Mouse (Mus musculus) hindbrain, embryonic 13.5 days (tissue): Measurements from ENCODE around the gene Madd. TPM values are rescaled to one million over a fixed set of nuclear protein-coding genes. Genes with fewer than 3 reads are reported as not detected.

Experiments used
- ATAC-seq: fragments of 200-750 bp; cut with Nextera tagmentation; 2 replicates; pipeline ENCODE4 v1.8.0; 2017; ENCODE audit warnings: moderate TSS enrichment; ENCODE audit not compliant: low FRiP score
- H3K27ac ChIP-seq: fragments of 300-500 bp; sonication (generic); 2 replicates; pipeline ENCODE4 v1.5.1; 2015; ENCODE audit warnings: inconsistent platforms, mild to moderate bottlenecking, moderate library complexity
- H3K27me3 ChIP-seq: fragments of 300-500 bp; sonication (generic); 2 replicates; pipeline ENCODE4 v1.6.1; 2015; ENCODE audit warnings: mild to moderate bottlenecking, inconsistent platforms
- H3K36me3 ChIP-seq: fragments of 300-500 bp; sonication (generic); 2 replicates; pipeline ENCODE4 v1.6.1; 2015; ENCODE audit warnings: mild to moderate bottlenecking, inconsistent platforms
- H3K4me1 ChIP-seq: fragments of 300-500 bp; sonication (generic); replicated peaks from 2 replicates; pipeline ENCODE4 v1.6.1; 2015; ENCODE audit warnings: inconsistent platforms
- H3K4me2 ChIP-seq: fragments of 300-500 bp; sonication (generic); 2 replicates; pipeline ENCODE4 v1.6.1; 2015; ENCODE audit warnings: inconsistent platforms, mild to moderate bottlenecking, moderate library complexity
- H3K4me3 ChIP-seq: fragments of 300-500 bp; sonication (generic); 2 replicates; pipeline ENCODE4 v1.5.1; 2015; ENCODE audit warnings: mild to moderate bottlenecking, inconsistent platforms
- H3K9ac ChIP-seq: fragments of 300-500 bp; sonication (generic); 2 replicates; pipeline ENCODE4 v1.6.1; 2015; ENCODE audit warnings: mild to moderate bottlenecking, inconsistent platforms
- H3K9me3 ChIP-seq: fragments of 300-500 bp; sonication (generic); 2 replicates; pipeline ENCODE4 v1.6.1; 2016; ENCODE audit warnings: inconsistent platforms
- WGBS: fragments of 180-500 bp; shearing (Covaris S2); methylation state at CpG from one replicate; pipeline ENCODE4 v1.1.7; 2015; 5-methylcytosine and 5-hydroxymethylcytosine counted together
- polyA plus RNA-seq: library from polyadenylated mRNA; unstranded; fragments of >200 nt; fragmentation: Nextera tagmentation; extraction: Ambion mirVana; gene quantifications from 2 replicates; pipeline ENCODE4 v1.2.1, GENCODE M21; 2015

Gene Madd
- polyA plus RNA-seq, 1 experiment from 2014 or later: 56.7 TPM

GRCm38 (mm10) chr2:91139311-91139710, 44.3 kb downstream of the Madd start:
- H3K9ac ChIP-seq: no peak overlapping the region
- no peaks in the 10 kb centered on the region for H3K27me3 ChIP-seq
- no peaks in the 10 kb centered on the region for H3K9me3 ChIP-seq
- no peak overlapping the region for H3K4me3 ChIP-seq
- no peak for ATAC-seq
- H3K27ac ChIP-seq: no peak overlapping the region
- H3K4me1 ChIP-seq: no peaks in the 10 kb centered on the region
- 76% methylated on average over 5 of the region's 5 CpGs for WGBS
- no peak overlapping the region for H3K4me2 ChIP-seq
- peaks cover 84% of the 10 kb centered on the region for H3K36me3 ChIP-seq

DNA sequence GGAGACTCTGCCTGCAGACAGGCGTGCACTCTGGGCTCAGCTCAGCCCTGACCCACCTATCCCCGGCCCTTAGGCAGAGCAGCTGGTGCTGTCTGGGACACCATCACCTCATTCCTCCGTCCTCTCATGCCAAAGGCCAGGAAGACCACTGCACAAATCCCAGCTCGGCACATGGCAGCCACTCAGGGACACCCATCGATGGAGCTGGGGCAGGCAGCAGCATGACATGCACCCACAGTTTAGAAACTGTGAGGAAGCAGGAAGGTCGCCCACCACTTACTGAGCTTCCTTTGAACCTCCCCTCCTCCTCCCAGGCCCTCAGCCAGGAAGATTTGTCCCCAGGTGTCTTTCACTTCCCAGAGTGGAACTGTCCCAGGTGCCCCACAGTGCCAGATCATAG, 46.2 kb downstream of the Madd start:
- H3K36me3 ChIP-seq: peaks cover 65% of the 10 kb centered on the region
- no peak overlapping the region for H3K4me3 ChIP-seq
- ATAC-seq: no peak
- no peaks in the 10 kb centered on the region for H3K27me3 ChIP-seq
- no peak overlapping the region for H3K27ac ChIP-seq
- H3K9ac ChIP-seq: no peak overlapping the region
- no peaks in the 10 kb centered on the region for H3K4me1 ChIP-seq
- no peak overlapping the region for H3K4me2 ChIP-seq
- 84% methylated on average over 6 of the region's 6 CpGs for WGBS
- no peaks in the 10 kb centered on the region for H3K9me3 ChIP-seq

GRCm38 (mm10) chr2:91136513-91137412, 46.9 kb downstream of the Madd start:
- Histone ChIP-seq H3K9ac (no peak overlapping the region), H3K36me3 (peaks cover 58% of the 10 kb centered on the region)
- ATAC-seq: no peak

DNA sequence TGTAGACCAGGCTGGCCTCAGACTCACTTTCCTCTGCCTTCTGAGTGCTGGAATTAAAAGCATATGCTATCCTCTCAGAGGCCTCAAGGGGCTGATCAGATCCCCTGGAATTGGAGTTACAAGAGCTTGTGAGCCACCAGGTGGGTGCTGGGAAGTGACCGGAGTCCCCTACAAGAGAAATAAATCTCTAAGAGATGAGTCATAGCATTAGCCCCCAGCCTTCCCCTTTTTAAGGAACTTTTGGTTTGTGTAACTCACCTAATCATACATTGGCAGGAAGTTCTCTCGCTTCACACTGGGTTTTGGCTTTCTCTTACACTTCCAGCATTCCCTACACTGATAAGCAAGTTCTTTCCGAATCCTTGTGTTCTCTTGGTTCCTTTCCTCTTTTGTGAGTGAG, 51.6 kb downstream of the Madd start:
- Histone ChIP-seq H3K27ac (no peak overlapping the region), H3K4me2 (no peak overlapping the region), H3K4me1 (no peaks in the 10 kb centered on the region), H3K36me3 (peaks cover 12% of the 10 kb centered on the region), H3K4me3 (no peak overlapping the region), H3K9ac (no peak overlapping the region), H3K27me3 (no peaks in the 10 kb centered on the region), H3K9me3 (no peaks in the 10 kb centered on the region)
- no peak for ATAC-seq
- 90% methylated on average over 3 of the region's 3 CpGs for WGBS

More at GRCm38 (mm10) chr2:91136513-91137412, 46.9 kb downstream of the Madd start:
- Histone ChIP-seq H3K9me3 (no peaks in the 10 kb centered on the region), H3K4me3 (no peak overlapping the region), H3K27ac (no peak overlapping the region), H3K4me2 (no peak overlapping the region), H3K4me1 (no peaks in the 10 kb centered on the region), H3K27me3 (no peaks in the 10 kb centered on the region)
- 81% methylated on average over 11 of the region's 11 CpGs for WGBS

DNA sequence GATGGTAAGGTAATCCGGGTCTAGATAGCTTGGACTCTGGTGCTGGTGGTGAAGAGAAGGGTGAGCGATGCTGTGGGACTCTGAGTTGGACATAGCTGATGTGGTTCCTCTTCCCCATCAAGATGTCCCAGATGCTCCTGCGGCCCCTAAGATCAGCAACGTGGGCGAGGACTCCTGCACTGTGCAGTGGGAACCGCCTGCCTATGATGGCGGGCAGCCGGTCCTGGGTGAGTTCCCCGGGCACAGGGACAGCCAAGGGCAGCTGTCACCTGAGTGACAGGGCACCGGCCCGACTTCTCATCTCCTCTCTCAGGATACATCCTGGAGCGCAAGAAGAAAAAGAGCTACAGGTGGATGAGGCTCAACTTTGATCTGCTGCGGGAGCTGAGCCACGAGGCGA, 52.4 kb downstream of the Madd start:
- ATAC-seq: no peak
- WGBS: 93% methylated on average over 15 of the region's 15 CpGs
- no peak overlapping the region for H3K9ac ChIP-seq

DNA sequence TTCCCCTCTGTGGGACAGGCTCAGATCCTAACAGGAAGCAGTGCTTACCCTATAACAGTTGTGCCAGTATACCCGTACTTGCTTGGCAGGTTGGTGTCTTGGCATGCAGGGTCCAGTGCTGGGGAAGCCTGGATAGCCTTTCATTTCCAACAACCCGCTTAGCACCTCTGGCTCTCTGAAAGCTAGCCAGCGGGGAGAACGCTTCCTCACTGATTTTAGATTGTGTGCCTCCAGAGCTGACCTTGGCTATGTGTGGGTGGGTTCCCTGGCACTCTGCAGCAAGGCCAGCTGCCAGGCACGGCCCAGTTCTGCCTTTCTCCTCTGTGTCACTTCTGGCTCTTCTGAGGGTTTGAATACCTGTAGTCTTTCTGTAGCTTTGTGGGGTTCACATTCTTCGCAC, 53.5 kb downstream of the Madd start:
- ATAC-seq: no peak
- no peaks in the 10 kb centered on the region for H3K4me1 ChIP-seq
- no peaks in the 10 kb centered on the region for H3K27me3 ChIP-seq
- no peak overlapping the region for H3K9ac ChIP-seq
- no peaks in the 10 kb centered on the region for H3K9me3 ChIP-seq
- no peaks in the 10 kb centered on the region for H3K36me3 ChIP-seq
- 94% methylated on average over 6 of the region's 6 CpGs for WGBS
- no peak overlapping the region for H3K4me3 ChIP-seq
- H3K27ac ChIP-seq: no peak overlapping the region
- H3K4me2 ChIP-seq: no peak overlapping the region

More for the DNA sequence above, 52.4 kb downstream of the Madd start:
- Histone ChIP-seq H3K4me1 (no peaks in the 10 kb centered on the region), H3K9me3 (no peaks in the 10 kb centered on the region), H3K4me2 (no peak overlapping the region), H3K4me3 (no peak overlapping the region), H3K36me3 (peaks cover 4% of the 10 kb centered on the region; the same call in 1 of the 2 replicates), H3K27me3 (no peaks in the 10 kb centered on the region), H3K27ac (no peak overlapping the region)

DNA sequence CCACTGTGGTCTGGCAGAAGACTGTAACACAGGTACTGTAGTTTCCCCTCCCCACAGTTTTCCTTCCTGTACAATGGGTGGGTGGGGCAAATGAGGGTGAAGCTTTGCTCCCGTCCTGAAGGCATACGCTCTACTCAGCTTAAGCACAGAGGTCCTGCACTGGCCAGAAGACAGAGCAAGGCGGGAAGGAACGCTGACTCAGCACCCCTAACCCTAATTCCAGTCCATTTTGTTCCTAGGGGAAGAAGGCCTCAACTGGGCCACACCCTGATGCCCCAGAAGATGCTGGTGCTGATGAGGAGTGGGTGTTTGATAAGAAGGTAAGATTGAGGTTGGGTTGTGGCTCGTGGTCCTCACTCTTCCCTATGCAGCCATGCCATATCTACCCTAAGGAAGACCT, 54.9 kb downstream of the Madd start:
- H3K36me3 ChIP-seq: no peaks in the 10 kb centered on the region
- 80% methylated on average over 5 of the region's 5 CpGs for WGBS
- H3K27me3 ChIP-seq: no peaks in the 10 kb centered on the region
- ATAC-seq: no peak
- no peak overlapping the region for H3K4me2 ChIP-seq
- H3K4me1 ChIP-seq: no peaks in the 10 kb centered on the region
- no peak overlapping the region for H3K4me3 ChIP-seq
- no peaks in the 10 kb centered on the region for H3K9me3 ChIP-seq
- no peak overlapping the region for H3K9ac ChIP-seq
- H3K27ac ChIP-seq: no peak overlapping the region

GRCm38 (mm10) chr2:91125101-91125500, 58.5 kb downstream of the Madd start:
- Histone ChIP-seq H3K4me3 (no peak overlapping the region), H3K27ac (no peak overlapping the region), H3K36me3 (no peaks in the 10 kb centered on the region), H3K4me2 (no peak overlapping the region), H3K4me1 (no peaks in the 10 kb centered on the region), H3K9ac (no peak overlapping the region), H3K27me3 (0 out of 2 replicates have a peak, but pooled peaks cover 6% of the 10 kb centered on the region), H3K9me3 (no peaks in the 10 kb centered on the region)
- no peak for ATAC-seq
- 89% methylated on average over 10 of the region's 10 CpGs for whole genome bisulfite sequencing

DNA sequence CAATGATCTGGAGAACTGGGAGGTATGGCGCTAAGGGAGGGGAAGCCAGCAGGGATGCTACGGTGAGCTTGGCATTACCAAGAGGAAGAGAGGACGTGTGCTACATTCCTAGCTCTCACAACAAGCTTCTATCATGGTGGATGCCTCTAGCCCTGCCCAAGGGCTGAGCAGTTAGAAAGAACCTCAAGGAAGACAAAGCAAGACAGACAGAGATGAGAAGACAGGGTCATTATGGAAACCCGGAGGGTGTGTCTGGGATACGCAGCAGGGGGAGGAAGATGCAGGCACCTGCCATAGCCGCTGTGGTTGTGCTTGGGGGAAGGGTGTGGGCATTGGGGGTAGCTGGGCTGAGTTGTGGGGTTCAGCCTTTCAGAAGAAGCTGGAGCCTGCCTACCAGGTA, 60.1 kb downstream of the Madd start:
- 80% methylated on average over 6 of the region's 6 CpGs for WGBS
- no peaks in the 10 kb centered on the region for H3K9me3 ChIP-seq
- no peak overlapping the region for H3K9ac ChIP-seq
- H3K4me3 ChIP-seq: no peak overlapping the region
- H3K27ac ChIP-seq: no peak overlapping the region
- H3K4me1 ChIP-seq: no peaks in the 10 kb centered on the region
- no peak for ATAC-seq
- no peaks in the 10 kb centered on the region for H3K36me3 ChIP-seq
- no peak overlapping the region for H3K4me2 ChIP-seq
- 0 out of 2 replicates have a peak, but pooled peaks cover 6% of the 10 kb centered on the region for H3K27me3 ChIP-seq

- no peaks in the 10 kb centered on the region for H3K9me3 ChIP-seq
- 68% methylated on average over 8 of the region's 8 CpGs for WGBS
- no peak overlapping the region for H3K9ac ChIP-seq
- no peak overlapping the region for H3K4me2 ChIP-seq
- ATAC-seq: no peak
- no peak overlapping the region for H3K4me3 ChIP-seq
- no peaks in the 10 kb centered on the region for H3K36me3 ChIP-seq
- 0 out of 2 replicates have a peak, but pooled peaks cover 6% of the 10 kb centered on the region for H3K27me3 ChIP-seq
- H3K27ac ChIP-seq: no peak overlapping the region
- no peaks in the 10 kb centered on the region for H3K4me1 ChIP-seq
Measured at GRCm38 (mm10) chr2:91121497-91121896, 62.1 kb downstream of the Madd start.

GRCm38 (mm10) chr2:91121011-91121410, 62.6 kb downstream of the Madd start:
- 88% methylated on average over 6 of the region's 6 CpGs for WGBS
- H3K4me1 ChIP-seq: no peaks in the 10 kb centered on the region

DNA sequence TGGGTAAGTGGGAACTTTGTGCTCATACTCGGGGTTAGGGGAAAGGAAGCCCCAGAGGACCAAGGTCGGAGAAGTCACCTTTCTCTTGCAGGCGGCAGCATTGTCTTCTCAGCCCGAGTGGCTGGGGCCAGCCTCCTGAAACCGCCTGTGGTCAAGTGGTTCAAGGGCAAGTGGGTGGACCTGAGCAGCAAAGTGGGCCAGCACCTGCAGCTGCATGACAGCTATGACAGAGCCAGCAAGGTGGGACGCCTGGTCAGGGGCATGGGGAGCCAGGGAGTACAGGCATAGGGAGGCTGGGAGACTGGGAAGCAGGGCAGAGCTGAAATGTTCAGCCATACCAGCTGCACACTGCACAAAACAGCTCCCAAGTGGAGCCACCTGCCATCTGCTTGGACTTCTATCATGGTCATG, 63.4 kb downstream of the Madd start:
- WGBS: 64% methylated on average over 6 of the region's 6 CpGs
- H3K27ac ChIP-seq: no peak overlapping the region
- H3K9ac ChIP-seq: no peak overlapping the region
- peaks cover 2% of the 10 kb centered on the region for H3K4me1 ChIP-seq
- H3K4me2 ChIP-seq: no peak overlapping the region
- no peak for ATAC-seq
- H3K4me3 ChIP-seq: no peak overlapping the region
- H3K27me3 ChIP-seq: peaks cover 15% of the 10 kb centered on the region
- no peaks in the 10 kb centered on the region for H3K9me3 ChIP-seq
- no peaks in the 10 kb centered on the region for H3K36me3 ChIP-seq

More at GRCm38 (mm10) chr2:91121011-91121410, 62.6 kb downstream of the Madd start:
- no peak for ATAC-seq
- no peak overlapping the region for H3K4me3 ChIP-seq
- H3K9me3 ChIP-seq: no peaks in the 10 kb centered on the region
- no peaks in the 10 kb centered on the region for H3K36me3 ChIP-seq
- H3K27me3 ChIP-seq: peaks cover 8% of the 10 kb centered on the region
- H3K4me2 ChIP-seq: no peak overlapping the region
- no peak overlapping the region for H3K9ac ChIP-seq
- no peak overlapping the region for H3K27ac ChIP-seq

DNA sequence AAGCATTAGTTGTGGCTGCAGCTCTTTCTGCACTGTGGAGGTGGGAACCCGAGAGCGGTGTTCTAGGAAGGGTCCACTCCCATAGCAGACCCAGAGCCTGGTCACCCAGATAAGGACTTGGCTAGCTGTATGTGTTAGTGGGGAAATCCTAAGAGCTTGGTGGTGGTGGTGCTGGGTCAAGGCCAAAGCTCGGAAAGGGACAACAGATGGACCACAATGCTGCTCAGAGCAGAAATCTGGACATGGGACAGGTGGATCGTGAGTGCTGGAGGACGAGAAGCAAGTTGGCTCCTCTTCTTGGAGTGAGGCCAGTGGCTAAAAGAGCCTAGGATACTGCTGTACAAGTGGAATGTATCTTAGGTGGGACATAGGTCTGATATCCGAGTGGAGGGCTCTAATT, 64.1 kb downstream of the Madd start:
- 88% methylated on average over 6 of the region's 6 CpGs for WGBS
- Histone ChIP-seq H3K9ac (no peak overlapping the region), H3K4me1 (peaks cover 6% of the 10 kb centered on the region), H3K36me3 (no peaks in the 10 kb centered on the region), H3K27ac (no peak overlapping the region), H3K9me3 (no peaks in the 10 kb centered on the region), H3K4me2 (no peak overlapping the region), H3K27me3 (peaks cover 22% of the 10 kb centered on the region), H3K4me3 (no peak overlapping the region)
- ATAC-seq: no peak
